Mouse (Mus musculus) heart, adult 11 months (tissue): ENCODE data around the gene Asxl1.

Experiments
- DNase-seq: peaks from one replicate; pipeline ENCODE4 v3.0.0; 2022

Gene Asxl1

DNA sequence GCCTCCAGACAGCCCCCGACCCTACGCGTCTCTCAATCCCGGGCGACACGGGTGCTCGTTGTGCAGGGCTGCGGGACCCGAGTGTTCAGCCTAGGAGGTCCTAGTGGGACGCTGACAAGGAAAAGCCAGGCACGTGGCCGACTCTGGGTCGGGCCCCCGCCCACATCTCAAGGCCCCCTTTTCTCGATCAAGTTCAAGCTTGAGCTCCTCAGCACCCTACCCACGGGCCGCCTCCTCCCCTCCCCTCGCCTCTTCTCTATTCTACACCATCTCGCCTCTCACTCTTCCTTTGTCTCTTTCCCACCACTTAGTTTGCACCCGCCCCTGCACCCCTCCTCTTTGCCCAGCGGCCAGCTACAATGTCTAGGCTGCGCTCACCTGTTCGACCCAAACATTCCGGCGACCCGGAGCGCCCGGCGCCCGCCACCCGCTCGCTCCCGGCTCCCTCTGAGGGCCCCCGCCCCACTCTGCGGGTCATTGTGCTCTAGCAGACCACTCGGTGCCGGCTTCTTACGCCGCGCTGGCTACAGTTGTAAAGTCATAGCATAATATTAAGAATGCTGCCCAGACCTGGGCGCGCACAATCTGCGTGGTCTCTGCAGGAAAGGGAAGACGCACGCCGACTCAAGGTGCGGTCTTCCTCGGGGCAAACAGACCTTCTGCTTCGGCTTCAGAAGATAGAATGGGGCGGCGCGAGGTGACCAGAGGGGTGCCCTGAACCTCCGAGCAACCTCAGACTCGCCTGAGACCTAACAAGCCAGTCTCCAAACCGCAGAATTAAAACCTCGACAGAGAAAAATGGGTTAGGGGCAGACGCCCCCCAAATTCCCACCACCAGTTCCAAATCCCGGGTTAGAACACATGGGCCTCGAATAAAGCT, 99.7 kb downstream of the Asxl1 start:
- peak; percentile 93 for DNase-seq

GRCm38 (mm10) chr2:153446017-153446408, 100.4 kb downstream of the Asxl1 start:
- no peak for DNase-seq

- no peak for DNase-seq
Observed at GRCm38 (mm10) chr2:153446476-153446875, 100.8 kb downstream of the Asxl1 start.

- no peak for DNase-seq
Observed at GRCm38 (mm10) chr2:153447719-153448118, 102.1 kb downstream of the Asxl1 start.

- no peak for DNase-seq
Observed at GRCm38 (mm10) chr2:153448519-153448918, 102.9 kb downstream of the Asxl1 start.
